Mouse (Mus musculus) CH12.LX (cell line): ENCODE results near the gene Olfr1424.

Experiments used
- CTCF ChIP-seq, 2 experiments: IDR thresholded peaks in 1 of 2; conservative IDR thresholded peaks in 1 of 2; 2 replicates each; pipeline ENCODE4 v1.5.1; 2011 to 2012; ENCODE audit warnings: low read depth in 2 of 2, low read length in 2 of 2, improper control_type of control experiment in 1 of 2, inconsistent platforms in 1 of 2, mild to moderate bottlenecking in 1 of 2, moderate library complexity in 1 of 2
- E2F4 ChIP-seq: IDR thresholded peaks from 2 replicates; pipeline ENCODE4 v1.6.1; 2011; ENCODE audit warnings: low read depth, low read length, improper control_type of control experiment; ENCODE audit not compliant: insufficient replicate concordance
- EP300 ChIP-seq: IDR thresholded peaks from 2 replicates; pipeline ENCODE4 v1.6.1; 2011; ENCODE audit warnings: low read length, improper control_type of control experiment
- GABPA ChIP-seq: IDR thresholded peaks from 2 replicates; pipeline ENCODE4 v1.6.1; 2012; ENCODE audit warnings: low read depth, low read length, improper control_type of control experiment, inconsistent platforms; ENCODE audit not compliant: insufficient replicate concordance
- HCFC1 ChIP-seq: IDR thresholded peaks from 2 replicates; pipeline ENCODE4 v1.6.1; 2012; ENCODE audit warnings: low read depth, mild to moderate bottlenecking, inconsistent platforms, low read length, improper control_type of control experiment
- MAX ChIP-seq: IDR thresholded peaks from 2 replicates; pipeline ENCODE4 v1.6.1; 2011; ENCODE audit warnings: low read length, improper control_type of control experiment
- NRF1 ChIP-seq: IDR thresholded peaks from 2 replicates; pipeline ENCODE4 v1.6.1; 2014; ENCODE audit warnings: low read depth, mild to moderate bottlenecking, inconsistent platforms, low read length, improper control_type of control experiment, moderate library complexity
- SIN3A ChIP-seq: IDR thresholded peaks from 2 replicates; pipeline ENCODE4 v1.6.1; 2012; ENCODE audit warnings: low read length, improper control_type of control experiment, inconsistent platforms
- UBTF ChIP-seq: IDR thresholded peaks from 2 replicates; pipeline ENCODE4 v1.6.1; 2012; ENCODE audit warnings: low read depth, mild to moderate bottlenecking, inconsistent platforms, low read length, improper control_type of control experiment, moderate library complexity
- USF2 ChIP-seq: conservative IDR thresholded peaks from 2 replicates; pipeline ENCODE4 v1.6.1; 2011; ENCODE audit warnings: low read depth, low read length, improper control_type of control experiment
- ZKSCAN1 ChIP-seq: IDR thresholded peaks from 2 replicates; pipeline ENCODE4 v1.6.1; 2012; ENCODE audit warnings: low read depth, inconsistent platforms, low read length, improper control_type of control experiment, borderline replicate concordance
- ZNF384 ChIP-seq: IDR thresholded peaks from 2 replicates; pipeline ENCODE4 v1.6.1; 2012; ENCODE audit warnings: low read depth, low read length, improper control_type of control experiment, inconsistent platforms

DNA sequence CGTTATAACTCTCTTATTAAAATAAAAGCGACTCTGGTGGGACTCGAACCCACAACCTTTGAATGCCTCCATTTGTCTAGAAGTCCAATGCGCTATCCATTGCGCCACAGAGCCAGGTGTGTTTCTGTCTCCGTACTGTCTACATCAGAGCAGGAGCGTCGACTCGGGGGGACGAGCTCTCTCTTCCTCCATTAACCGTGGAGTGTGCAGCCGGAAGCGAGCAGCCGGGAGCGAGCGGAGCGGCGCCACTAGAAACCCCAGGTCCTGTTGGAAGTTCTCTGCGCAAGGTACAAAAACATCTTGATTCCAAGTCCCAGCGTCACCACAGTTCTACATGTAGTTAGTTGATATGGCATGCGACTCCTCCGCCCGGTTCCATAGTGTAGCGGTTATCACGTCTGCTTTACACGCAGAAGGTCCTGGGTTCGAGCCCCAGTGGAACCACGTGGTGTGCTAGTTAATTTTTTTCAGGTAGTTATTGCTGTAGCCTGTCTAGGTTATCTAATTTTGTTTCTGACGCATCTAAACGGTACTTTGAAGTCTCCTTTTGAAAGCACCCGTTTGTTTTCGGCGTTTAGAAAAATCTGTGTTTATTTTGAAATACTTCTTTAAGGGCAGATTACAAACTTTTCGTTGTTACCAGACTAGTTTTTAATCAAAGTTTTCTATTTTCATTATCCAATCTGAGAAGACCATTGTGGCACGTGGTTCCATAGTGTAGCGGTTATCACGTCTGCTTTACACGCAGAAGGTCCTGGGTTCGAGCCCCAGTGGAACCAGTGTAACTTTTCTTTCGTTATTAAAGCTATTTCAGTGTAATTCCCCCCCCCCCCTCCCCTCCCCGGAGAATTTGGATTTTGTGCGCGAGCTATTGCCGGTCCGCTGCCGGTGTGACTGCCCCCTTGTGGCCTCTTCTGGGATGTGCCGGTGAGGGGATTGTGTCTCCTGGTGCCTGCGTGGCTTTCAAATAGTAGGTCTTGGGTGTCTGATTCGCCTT lies 50.6 kb downstream of the Olfr1424 start:
- TF ChIP-seq ZNF384 (no peak), CTCF (conservative IDR thresholded peaks at IDR 0.05 in 1 of 2, IDR thresholded peaks at IDR 0.05 in 1 of 2; ENCODE audit: low read depth in 2 of 2, low read length in 2 of 2) (0 out of 4 replicates have a peak, but pooled peaks of 1 of the 2 experiments have one; percentile 17), ZKSCAN1 (no peak), HCFC1 (no peak), EP300 (no peak), SIN3A (no peak), E2F4 (no peak), GABPA (no peak), UBTF (no peak), USF2 (no peak; the same call in 1 of the 2 replicates), MAX (no peak), NRF1 (no peak)
